Mouse (Mus musculus): Measurements from ENCODE around the gene Aldh5a1. TPM values are rescaled to one million over a fixed set of nuclear protein-coding genes. Genes with fewer than 3 reads are reported as not detected.
A peak's percentile ranks its signal among the peaks of the same experiment; 100 is the strongest.

Gene Aldh5a1
- polyA plus RNA-seq, 1 experiment from 2014 or later = 7.1 TPM

DNA sequence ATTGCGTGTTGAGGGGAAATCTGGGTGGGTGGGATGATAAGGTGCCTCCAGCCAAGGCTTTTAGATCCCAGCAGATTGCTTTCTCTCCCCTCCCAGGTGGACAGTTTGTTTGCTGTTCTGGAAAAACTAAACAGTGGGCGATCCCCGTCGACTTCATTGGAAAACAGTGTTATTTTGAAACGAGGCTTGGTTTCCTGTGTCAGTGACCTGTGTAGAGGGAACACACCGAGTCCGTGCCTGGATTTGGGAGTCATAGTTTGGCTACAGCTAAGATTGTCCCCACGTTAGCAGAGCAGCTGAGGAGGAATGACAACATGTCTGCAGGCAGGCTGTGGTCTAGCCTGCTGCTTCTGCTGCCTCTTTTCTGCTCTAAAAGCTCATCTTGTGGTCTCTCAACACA, 5.8 kb upstream of the Aldh5a1 start:
- Histone ChIP-seq H3K36me3 (ENCODE audit: control insufficient read depth, insufficient read depth, low read length) (no peaks in the 10 kb centered on the region), H3K4me2 (ENCODE audit: low read depth) (no peak overlapping the region), H3K4me3 (ENCODE audit: low read depth, low read length) (no peak overlapping the region), H3K9ac (ENCODE audit: low read length) (no peak overlapping the region), H3K4me1 (ENCODE audit: control insufficient read depth, insufficient read depth, low read length) (0 out of 2 replicates have a peak, but pooled peaks cover 6% of the 10 kb centered on the region), H3K9me3 (ENCODE audit: control insufficient read depth, low read length) (no peaks in the 10 kb centered on the region), H3K27ac (ENCODE audit: low read depth, low read length) (no peak overlapping the region), H3K27me3 (ENCODE audit: control insufficient read depth, insufficient read depth, low read length) (no peaks in the 10 kb centered on the region)
- WGBS = 80% methylated on average over 8 of the region's 8 CpGs
- ATAC-seq (ENCODE audit: insufficient read depth, low FRiP score, low TSS enrichment) (no peak), DNase-seq (ENCODE audit: low spot score) (no peak)

DNA sequence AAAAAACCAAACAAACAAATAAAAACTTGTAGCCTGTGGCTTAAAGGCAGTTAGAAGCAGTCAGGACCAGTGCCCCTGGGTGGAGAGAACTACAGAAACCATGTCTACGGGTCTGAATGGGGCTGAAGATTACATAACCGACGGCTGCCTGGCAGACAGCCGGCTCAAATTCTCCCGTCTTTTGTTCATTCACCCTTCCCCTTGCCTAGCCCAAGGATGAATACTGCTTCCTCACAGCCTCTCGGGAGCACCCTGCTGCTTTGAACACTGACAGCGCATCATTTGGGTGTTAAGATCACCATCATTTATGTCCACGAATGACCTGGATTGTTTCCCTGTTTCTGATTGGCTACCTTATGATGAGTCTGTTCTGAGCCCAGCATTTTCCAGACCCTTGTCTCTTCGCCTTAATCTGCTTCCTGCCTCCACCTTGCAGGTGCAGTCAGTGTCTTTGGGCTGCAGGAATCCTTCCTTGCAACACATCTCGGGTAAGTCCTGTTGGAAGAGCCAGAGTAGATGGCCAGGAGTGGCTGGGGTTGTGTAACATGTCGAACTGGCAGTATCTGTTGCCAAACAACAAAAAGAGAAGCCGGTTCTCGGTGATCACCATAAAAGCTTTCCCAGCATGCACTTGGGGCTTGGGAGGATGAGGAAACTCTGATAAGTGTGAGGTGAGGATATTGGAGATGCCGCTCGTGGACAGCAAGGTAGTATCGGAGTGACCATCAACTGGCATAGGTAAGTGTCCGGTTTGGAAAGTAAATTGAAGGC, 5.2 kb upstream of the Aldh5a1 start, which contains the start of gene Gpld1:
Gene Gpld1 (plus strand): TSS at position 641 of the 771 bp plus-strand sequence.
- Histone ChIP-seq H3K27ac (ENCODE audit: low read depth, low read length) (no peak within 1 kb of the TSS), H3K9ac (ENCODE audit: low read length) (no peak within 1 kb of the TSS), H3K4me1 (ENCODE audit: control insufficient read depth, insufficient read depth, low read length) (0 out of 2 replicates have a peak, but pooled peaks cover 6% of the 10 kb centered on the region), H3K9me3 (ENCODE audit: control insufficient read depth, low read length) (no peaks in the 10 kb centered on the region), H3K4me2 (ENCODE audit: low read depth) (no peak within 1 kb of the TSS), H3K27me3 (ENCODE audit: control insufficient read depth, insufficient read depth, low read length) (no peaks in the 10 kb centered on the region), H3K36me3 (ENCODE audit: control insufficient read depth, insufficient read depth, low read length) (no peaks in the 10 kb centered on the region), H3K4me3 (ENCODE audit: low read depth, low read length) (no peak within 1 kb of the TSS)
- 58% methylated on average over 17 of the region's 17 CpGs for WGBS
- no peak for ATAC-seq (ENCODE audit: insufficient read depth, low FRiP score, low TSS enrichment)
- DNase-seq (ENCODE audit: low spot score) = no peak

DNA sequence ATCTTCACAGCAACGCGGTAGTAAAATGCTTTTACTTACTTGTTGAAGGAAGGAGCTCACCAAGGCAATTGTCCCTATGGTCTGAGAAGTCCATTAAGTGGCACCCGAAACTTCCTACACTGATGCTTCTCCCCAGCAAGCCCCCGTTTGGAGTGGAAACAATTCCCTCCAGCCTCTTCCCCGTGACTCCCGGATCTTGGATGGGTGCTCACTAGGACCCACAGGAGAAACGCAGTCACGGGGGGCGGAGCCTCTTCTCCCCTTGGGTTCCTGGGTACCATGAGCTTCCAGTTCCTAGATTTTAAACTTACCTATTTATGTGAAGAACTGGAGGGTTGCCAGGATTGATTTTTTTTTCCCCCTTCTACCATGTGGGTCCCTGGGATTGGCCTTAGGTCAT, 2.0 kb upstream of the Aldh5a1 start:
- Histone ChIP-seq H3K4me3 (ENCODE audit: low read depth, low read length) (no peak overlapping the region), H3K27ac (ENCODE audit: low read depth, low read length) (no peak overlapping the region), H3K9ac (ENCODE audit: low read length) (no peak overlapping the region), H3K9me3 (ENCODE audit: control insufficient read depth, low read length) (no peaks in the 10 kb centered on the region), H3K4me1 (ENCODE audit: control insufficient read depth, insufficient read depth, low read length) (0 out of 2 replicates have a peak, but pooled peaks cover 4% of the 10 kb centered on the region), H3K27me3 (ENCODE audit: control insufficient read depth, insufficient read depth, low read length) (no peaks in the 10 kb centered on the region), H3K36me3 (ENCODE audit: control insufficient read depth, insufficient read depth, low read length) (no peaks in the 10 kb centered on the region), H3K4me2 (ENCODE audit: low read depth) (no peak overlapping the region)
- 87% methylated on average over 9 of the region's 9 CpGs for WGBS
- ATAC-seq (ENCODE audit: insufficient read depth, low FRiP score, low TSS enrichment) = no peak
- no peak for DNase-seq (ENCODE audit: low spot score)

DNA sequence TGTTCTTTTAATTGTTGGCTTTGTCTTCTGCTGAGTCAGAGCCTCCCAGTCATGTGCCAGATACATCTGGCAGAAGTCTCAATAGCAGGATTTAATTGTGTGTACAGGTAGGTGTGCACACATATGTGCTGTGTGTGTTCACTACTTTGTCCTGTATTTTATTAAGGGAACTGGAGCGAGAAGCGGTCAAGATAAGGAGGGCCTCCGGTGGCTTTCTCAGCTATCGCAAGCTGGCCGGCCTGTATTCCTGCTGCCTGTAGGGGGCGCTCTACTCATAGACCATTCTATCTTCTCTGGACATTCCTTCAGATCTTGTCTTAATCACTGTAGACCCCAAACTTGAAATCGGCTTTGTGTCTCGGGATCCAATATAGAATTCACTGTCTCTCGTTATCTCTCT, 1.2 kb upstream of the Aldh5a1 start:
- H3K27me3 ChIP-seq (ENCODE audit: control insufficient read depth, insufficient read depth, low read length) = no peaks in the 10 kb centered on the region
- no peak overlapping the region for H3K4me3 ChIP-seq (ENCODE audit: low read depth, low read length)
- no peaks in the 10 kb centered on the region for H3K36me3 ChIP-seq (ENCODE audit: control insufficient read depth, insufficient read depth, low read length)
- 0 out of 2 replicates have a peak, but pooled peaks cover 4% of the 10 kb centered on the region for H3K4me1 ChIP-seq (ENCODE audit: control insufficient read depth, insufficient read depth, low read length)
- ATAC-seq (ENCODE audit: insufficient read depth, low FRiP score, low TSS enrichment) (no peak), DNase-seq (ENCODE audit: low spot score) (peak; percentile 56)
- no peak overlapping the region for H3K9ac ChIP-seq (ENCODE audit: low read length)
- H3K4me2 ChIP-seq (ENCODE audit: low read depth) = no peak overlapping the region
- H3K27ac ChIP-seq (ENCODE audit: low read depth, low read length) = no peak overlapping the region
- 29% methylated on average over 9 of the region's 9 CpGs for WGBS
- H3K9me3 ChIP-seq (ENCODE audit: control insufficient read depth, low read length) = no peaks in the 10 kb centered on the region

DNA sequence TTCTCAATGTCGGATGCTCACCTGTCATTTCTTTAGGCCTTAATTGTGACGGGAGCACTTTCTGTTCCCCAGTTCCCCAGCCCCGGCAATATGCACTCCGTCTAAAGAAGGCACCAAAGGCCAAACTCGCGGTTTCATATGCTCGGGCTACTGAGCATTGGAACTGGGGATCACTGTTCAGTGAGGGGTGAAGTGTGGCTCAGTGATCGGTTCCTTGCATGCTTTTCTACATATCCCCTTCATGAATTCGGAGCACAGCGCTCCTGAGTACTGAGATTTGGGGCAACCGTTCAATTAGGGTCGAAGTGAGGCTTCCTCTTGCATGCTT, 342 bp upstream of the Aldh5a1 start:
- Histone ChIP-seq H3K9ac (ENCODE audit: low read length) (peak overlapping the region; percentile 70), H3K4me3 (ENCODE audit: low read depth, low read length) (peak overlapping the region; percentile 71), H3K4me1 (ENCODE audit: control insufficient read depth, insufficient read depth, low read length) (0 out of 2 replicates have a peak, but pooled peaks cover 2% of the 10 kb centered on the region), H3K4me2 (ENCODE audit: low read depth) (peak overlapping the region; percentile 66), H3K27me3 (ENCODE audit: control insufficient read depth, insufficient read depth, low read length) (no peaks in the 10 kb centered on the region), H3K36me3 (ENCODE audit: control insufficient read depth, insufficient read depth, low read length) (no peaks in the 10 kb centered on the region), H3K9me3 (ENCODE audit: control insufficient read depth, low read length) (no peaks in the 10 kb centered on the region), H3K27ac (ENCODE audit: low read depth, low read length) (no peak overlapping the region)
- DNase-seq (ENCODE audit: low spot score) (no peak), ATAC-seq (ENCODE audit: insufficient read depth, low FRiP score, low TSS enrichment) (no peak)
- 20% methylated on average over 12 of the region's 12 CpGs for WGBS

DNA sequence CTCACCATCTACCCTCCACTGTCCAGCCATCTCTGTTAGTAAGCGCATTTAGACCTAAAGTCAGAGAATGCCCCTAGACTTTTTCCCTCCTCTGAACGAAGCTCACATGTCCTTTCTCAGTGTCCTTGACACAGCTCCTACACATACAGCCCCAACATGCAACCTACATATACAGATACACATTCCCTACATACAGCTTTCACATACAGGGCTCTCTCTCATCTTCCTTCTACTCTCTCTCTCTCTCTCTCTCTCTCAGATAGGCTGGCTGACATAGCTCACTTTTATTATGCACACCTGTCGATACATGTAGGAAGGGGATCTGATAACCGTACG, 721 bp downstream of the Aldh5a1 start:
- Histone ChIP-seq H3K9ac (ENCODE audit: low read length) (no peak overlapping the region; the same call in 1 of the 2 replicates), H3K9me3 (ENCODE audit: control insufficient read depth, low read length) (no peaks in the 10 kb centered on the region), H3K4me3 (ENCODE audit: low read depth, low read length) (peak overlapping the region; percentile 71), H3K4me1 (ENCODE audit: control insufficient read depth, insufficient read depth, low read length) (no peaks in the 10 kb centered on the region), H3K4me2 (ENCODE audit: low read depth) (peak overlapping the region; percentile 66), H3K36me3 (ENCODE audit: control insufficient read depth, insufficient read depth, low read length) (no peaks in the 10 kb centered on the region), H3K27me3 (ENCODE audit: control insufficient read depth, insufficient read depth, low read length) (no peaks in the 10 kb centered on the region), H3K27ac (ENCODE audit: low read depth, low read length) (no peak overlapping the region)
- 55% methylated on average over 5 of the region's 5 CpGs for WGBS
- DNase-seq (ENCODE audit: low spot score) (no peak), ATAC-seq (ENCODE audit: insufficient read depth, low FRiP score, low TSS enrichment) (0 out of 2 replicates have a peak, but pooled peaks have one; percentile 10)

DNA sequence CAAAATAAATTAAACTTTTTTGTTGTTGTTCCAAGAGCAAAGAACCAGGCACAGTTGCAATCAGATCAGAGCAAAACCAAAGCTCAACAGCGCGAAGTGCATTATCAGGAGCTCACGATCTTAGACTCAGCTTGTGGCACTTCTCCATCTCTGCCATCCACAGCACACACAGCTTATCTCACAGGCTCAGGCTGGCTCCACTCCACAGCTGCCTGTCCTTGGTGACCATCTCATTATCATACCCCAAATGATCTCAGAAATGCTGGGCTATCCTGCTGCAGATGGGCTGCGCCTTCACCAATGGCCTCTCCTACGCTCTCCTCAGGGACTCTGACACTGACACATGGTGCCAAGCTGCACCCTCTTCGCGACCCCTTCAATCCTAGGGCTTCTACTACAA, 4.3 kb downstream of the Aldh5a1 start:
- DNase-seq (ENCODE audit: low spot score) (no peak), ATAC-seq (ENCODE audit: insufficient read depth, low FRiP score, low TSS enrichment) (no peak)
- Histone ChIP-seq H3K9ac (ENCODE audit: low read length) (no peak overlapping the region), H3K27ac (ENCODE audit: low read depth, low read length) (no peak overlapping the region), H3K4me1 (ENCODE audit: control insufficient read depth, insufficient read depth, low read length) (no peaks in the 10 kb centered on the region), H3K4me3 (ENCODE audit: low read depth, low read length) (no peak overlapping the region), H3K27me3 (ENCODE audit: control insufficient read depth, insufficient read depth, low read length) (no peaks in the 10 kb centered on the region), H3K9me3 (ENCODE audit: control insufficient read depth, low read length) (no peaks in the 10 kb centered on the region), H3K36me3 (ENCODE audit: control insufficient read depth, insufficient read depth, low read length) (no peaks in the 10 kb centered on the region), H3K4me2 (ENCODE audit: low read depth) (no peak overlapping the region)
- WGBS = 87% methylated on average over 7 of the region's 7 CpGs

DNA sequence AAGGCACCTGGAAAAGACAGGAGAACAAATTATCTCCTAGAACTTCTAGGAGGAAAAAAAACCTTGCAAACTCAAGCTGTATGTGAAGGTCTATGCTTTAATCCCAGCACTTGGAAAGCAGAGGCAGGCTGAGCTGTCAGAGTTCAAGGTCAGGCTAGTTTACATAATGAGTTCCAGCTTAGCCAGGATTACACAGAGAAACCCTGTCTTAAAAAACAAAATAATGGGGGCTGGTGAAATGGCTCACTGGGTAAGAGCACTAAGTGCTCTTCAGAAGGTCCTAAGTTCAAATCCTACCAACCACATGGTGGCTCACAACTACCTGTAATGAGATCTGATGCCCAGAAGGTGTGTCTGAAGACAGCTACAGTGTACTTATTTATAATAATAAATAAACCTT, 6.9 kb downstream of the Aldh5a1 start:
- Histone ChIP-seq H3K9ac (ENCODE audit: low read length) (no peak overlapping the region), H3K4me1 (ENCODE audit: control insufficient read depth, insufficient read depth, low read length) (no peaks in the 10 kb centered on the region), H3K4me3 (ENCODE audit: low read depth, low read length) (no peak overlapping the region), H3K27me3 (ENCODE audit: control insufficient read depth, insufficient read depth, low read length) (no peaks in the 10 kb centered on the region), H3K9me3 (ENCODE audit: control insufficient read depth, low read length) (no peaks in the 10 kb centered on the region), H3K4me2 (ENCODE audit: low read depth) (no peak overlapping the region), H3K36me3 (ENCODE audit: control insufficient read depth, insufficient read depth, low read length) (no peaks in the 10 kb centered on the region), H3K27ac (ENCODE audit: low read depth, low read length) (no peak overlapping the region)
- DNase-seq (ENCODE audit: low spot score) = no peak
- ATAC-seq (ENCODE audit: insufficient read depth, low FRiP score, low TSS enrichment) = no peak

DNA sequence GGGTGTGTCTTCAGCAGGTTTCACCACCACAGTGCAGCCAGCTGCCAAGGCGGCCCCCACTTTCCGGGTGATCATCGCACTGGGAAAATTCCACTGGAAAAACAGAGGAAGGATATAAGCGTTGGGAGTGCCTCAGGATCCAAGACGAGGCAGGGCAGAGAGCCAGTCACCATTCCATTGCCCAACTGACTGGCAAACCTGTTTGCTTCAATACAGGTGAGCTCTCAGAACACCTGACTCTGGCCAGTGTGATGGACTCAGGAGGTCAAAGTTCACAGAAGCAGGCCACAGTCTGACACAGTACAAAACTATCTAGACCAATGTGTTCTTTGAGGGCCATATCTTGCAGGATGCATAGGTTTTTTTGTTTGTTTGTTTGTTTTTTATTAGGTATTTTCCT, 13.5 kb downstream of the Aldh5a1 start:
- H3K4me2 ChIP-seq (ENCODE audit: low read depth) = no peak overlapping the region
- no peak overlapping the region for H3K4me3 ChIP-seq (ENCODE audit: low read depth, low read length)
- no peaks in the 10 kb centered on the region for H3K4me1 ChIP-seq (ENCODE audit: control insufficient read depth, insufficient read depth, low read length)
- 92% methylated on average over 5 of the region's 5 CpGs for WGBS
- no peaks in the 10 kb centered on the region for H3K9me3 ChIP-seq (ENCODE audit: control insufficient read depth, low read length)
- no peak overlapping the region for H3K27ac ChIP-seq (ENCODE audit: low read depth, low read length)
- no peaks in the 10 kb centered on the region for H3K27me3 ChIP-seq (ENCODE audit: control insufficient read depth, insufficient read depth, low read length)
- ATAC-seq (ENCODE audit: insufficient read depth, low FRiP score, low TSS enrichment) = no peak
- no peak overlapping the region for H3K9ac ChIP-seq (ENCODE audit: low read length)
- no peak for DNase-seq (ENCODE audit: low spot score)
- H3K36me3 ChIP-seq (ENCODE audit: control insufficient read depth, insufficient read depth, low read length) = no peaks in the 10 kb centered on the region

Measured in neural tube, embryonic 11.5 days (tissue).